Comparison of ENCODE assay signal across 26 mouse cellular contexts in the genomic region with DNA sequence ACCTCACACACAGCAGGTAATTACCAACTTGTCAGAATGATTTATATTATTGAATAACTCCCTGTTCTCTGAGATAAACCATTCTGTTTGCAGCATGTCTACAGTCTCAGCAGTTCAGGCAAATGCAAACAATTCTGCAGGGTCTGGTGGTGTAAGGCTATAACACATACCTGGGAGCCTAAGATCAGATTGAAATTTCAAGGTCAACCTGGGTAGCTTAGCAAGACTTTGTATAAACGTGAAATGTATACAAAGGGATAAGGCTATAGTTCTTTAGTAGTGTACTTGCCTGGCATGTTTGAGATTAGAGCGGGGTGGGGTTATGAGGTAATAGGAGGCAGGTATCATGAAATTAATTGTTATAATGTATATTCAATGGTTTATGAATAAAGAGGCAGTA.
"Had no signal": no experiment of that assay in that cellular context is flagged by ENCODE, and none has a peak within 500 bp of the region (broad histone marks: within the 10 kb centered on the region; RNA-seq: fewer than 3 reads in every experiment).

No protein-coding gene starts in this region.

- H3K9me3 ChIP-seq: heart, embryonic 13.5 days; heart, embryonic 15.5 days; hindbrain, embryonic 13.5 days; hindbrain, embryonic 15.5 days; kidney, embryonic 15.5 days; limb, embryonic 10.5 days; limb, embryonic 12.5 days had no signal

- H3K9ac ChIP-seq: heart, embryonic 13.5 days; heart, embryonic 15.5 days; hindbrain, embryonic 13.5 days; hindbrain, embryonic 15.5 days; kidney, embryonic 15.5 days; limb, embryonic 12.5 days had no signal

- H3K36me3 ChIP-seq: hindbrain, embryonic 13.5 days; hindbrain, embryonic 15.5 days; kidney, embryonic 15.5 days; limb, embryonic 12.5 days had no signal

- H3K4me1 ChIP-seq: heart, embryonic 13.5 days; heart, embryonic 15.5 days; hindbrain, embryonic 13.5 days; hindbrain, embryonic 15.5 days; kidney, embryonic 15.5 days; limb, embryonic 10.5 days; limb, embryonic 12.5 days had no signal

- H3K4me3 ChIP-seq: heart, adult 2 months; heart, embryonic 13.5 days; heart, embryonic 15.5 days; hindbrain, embryonic 13.5 days; hindbrain, embryonic 15.5 days; kidney, embryonic 15.5 days; limb, embryonic 10.5 days; limb, embryonic 12.5 days had no signal

- H3K27me3 ChIP-seq: heart, embryonic 13.5 days; heart, embryonic 15.5 days; hindbrain, embryonic 13.5 days; hindbrain, embryonic 15.5 days; kidney, embryonic 15.5 days; limb, embryonic 12.5 days had no signal

- H3K4me2 ChIP-seq: heart, embryonic 11.5 days; heart, embryonic 13.5 days; heart, embryonic 15.5 days; hindbrain, embryonic 13.5 days; hindbrain, embryonic 15.5 days; kidney, embryonic 15.5 days; limb, embryonic 12.5 days; liver, embryonic 11.5 days had no signal

- DNase-seq: gastrocnemius, postnatal 14 days; gastrocnemius, postnatal 36 days; heart, adult 11 months; heart, adult 2 months; heart, postnatal 14 days; heart, postnatal 36 days; kidney, adult 11 months; kidney, adult 2 months; kidney, adult 9 months; kidney, postnatal 14 days; kidney, postnatal 36 days; layer of hippocampus, adult 9-11 months; layer of hippocampus, postnatal 36 days; liver had no signal

- H3K27ac ChIP-seq: heart, adult 2 months; heart, embryonic 13.5 days; heart, embryonic 15.5 days; hindbrain, embryonic 13.5 days; hindbrain, embryonic 15.5 days; hindbrain, postnatal 0 days; kidney, embryonic 15.5 days; kidney, postnatal 0 days; limb, embryonic 10.5 days; limb, embryonic 12.5 days had no signal

- ATAC-seq: hindbrain, postnatal 0 days; intestine, embryonic 16.5 days had no signal
